Mouse (Mus musculus) ES-CJ7 (cell line): ENCODE results near the gene Kremen1.

Source experiments
- DNase-seq: peaks from one replicate; pipeline ENCODE4 v3.0.0; 2011; ENCODE audit warnings: low read depth, low spot score

Gene Kremen1

DNA sequence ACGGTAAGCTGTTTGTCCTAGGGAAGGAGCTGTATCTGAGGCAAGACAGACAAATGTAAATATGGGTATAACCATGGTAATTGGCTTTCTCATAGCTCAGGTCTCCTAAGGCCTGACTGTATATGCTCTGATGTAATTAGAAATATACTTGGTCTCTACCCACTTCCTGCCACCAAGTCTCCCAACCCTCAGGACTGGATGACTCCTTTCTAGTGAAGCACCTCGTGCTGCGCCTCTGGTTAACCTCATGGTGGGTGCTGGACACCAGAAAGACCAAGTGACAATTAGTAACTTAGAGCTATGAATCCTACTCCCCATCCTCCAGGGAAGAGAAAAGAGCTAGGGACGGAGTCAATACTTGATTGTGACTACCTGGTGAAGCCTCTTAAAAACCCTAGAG, 42.0 kb downstream of the Kremen1 start:
- no peak for DNase-seq

DNA sequence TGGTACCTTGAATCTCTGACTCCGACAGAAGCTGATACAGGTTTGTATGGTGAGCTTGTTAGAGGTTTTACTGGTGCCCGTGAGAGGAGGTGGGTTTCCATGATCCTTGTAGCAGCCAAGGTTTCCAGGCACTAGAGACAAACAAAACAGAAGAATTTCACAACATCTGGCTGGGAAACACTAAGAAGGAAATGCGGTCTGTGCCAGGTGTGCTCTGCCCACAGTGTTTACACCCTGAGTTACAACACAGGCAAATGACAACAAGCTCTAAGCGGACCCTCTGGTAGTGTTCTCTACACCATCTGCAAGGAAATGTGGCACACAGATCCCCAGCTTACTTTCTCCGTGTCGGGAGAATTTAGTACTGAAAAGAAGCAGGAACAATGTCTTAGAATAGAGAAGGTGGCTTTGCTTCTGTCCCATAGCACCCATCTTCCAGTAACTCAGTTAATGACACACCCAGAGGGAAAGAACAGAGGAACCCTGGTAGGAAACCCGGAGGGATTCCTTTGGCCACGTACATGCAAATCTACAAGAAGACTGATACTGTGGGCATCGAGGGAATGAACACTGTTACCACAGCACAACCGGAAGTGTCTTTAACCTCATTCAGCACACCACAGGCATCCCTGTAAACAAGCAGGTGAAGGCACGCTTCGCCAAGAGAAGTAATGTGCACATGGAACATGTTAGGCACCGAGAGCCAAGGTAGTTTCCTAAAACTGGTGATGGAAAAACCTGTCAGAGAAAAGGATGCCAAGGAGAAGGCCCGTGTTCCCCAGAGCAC, 45.8 kb downstream of the Kremen1 start:
- DNase-seq, result no peak

DNA sequence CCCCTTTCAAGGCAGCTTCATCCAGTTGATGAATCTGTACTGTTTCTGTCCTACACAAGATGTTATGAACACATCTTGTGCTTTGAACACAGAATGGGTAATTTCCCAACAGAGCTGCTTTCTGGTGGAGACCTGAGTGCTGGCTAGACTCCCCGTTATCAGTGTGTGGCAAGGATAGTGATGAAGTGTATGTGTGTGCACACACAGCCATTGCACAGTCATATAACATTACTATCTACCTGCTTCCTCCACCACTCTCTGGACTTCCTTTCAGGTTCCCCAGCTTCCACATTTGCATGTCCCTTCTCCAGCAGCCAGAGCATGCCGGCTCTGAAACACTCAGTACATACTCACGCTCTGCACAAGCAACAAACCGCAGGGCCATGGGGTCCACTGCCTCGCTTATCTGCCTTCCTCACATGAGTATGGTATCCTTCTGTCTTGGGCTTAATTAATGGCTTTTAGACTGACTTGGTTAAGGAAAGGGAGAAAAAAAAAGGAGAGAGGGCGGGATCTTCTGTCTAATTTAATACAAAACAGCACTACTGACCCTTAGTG, 46.8 kb downstream of the Kremen1 start:
- DNase-seq, result no peak

GRCm38 (mm10) chr11:5203054-5203453, 58.3 kb downstream of the Kremen1 start:
- no peak for DNase-seq

GRCm38 (mm10) chr11:5201799-5202680, 59.3 kb downstream of the Kremen1 start:
- no peak for DNase-seq

GRCm38 (mm10) chr11:5199879-5200278, 61.5 kb downstream of the Kremen1 start:
- no peak for DNase-seq

- no peak for DNase-seq
Observed at GRCm38 (mm10) chr11:5197068-5197467, 64.3 kb downstream of the Kremen1 start.

- no peak for DNase-seq
Observed at GRCm38 (mm10) chr11:5196583-5196982, 64.8 kb downstream of the Kremen1 start.

- no peak for DNase-seq
Observed at GRCm38 (mm10) chr11:5193576-5193881, 67.8 kb downstream of the Kremen1 start.

DNA sequence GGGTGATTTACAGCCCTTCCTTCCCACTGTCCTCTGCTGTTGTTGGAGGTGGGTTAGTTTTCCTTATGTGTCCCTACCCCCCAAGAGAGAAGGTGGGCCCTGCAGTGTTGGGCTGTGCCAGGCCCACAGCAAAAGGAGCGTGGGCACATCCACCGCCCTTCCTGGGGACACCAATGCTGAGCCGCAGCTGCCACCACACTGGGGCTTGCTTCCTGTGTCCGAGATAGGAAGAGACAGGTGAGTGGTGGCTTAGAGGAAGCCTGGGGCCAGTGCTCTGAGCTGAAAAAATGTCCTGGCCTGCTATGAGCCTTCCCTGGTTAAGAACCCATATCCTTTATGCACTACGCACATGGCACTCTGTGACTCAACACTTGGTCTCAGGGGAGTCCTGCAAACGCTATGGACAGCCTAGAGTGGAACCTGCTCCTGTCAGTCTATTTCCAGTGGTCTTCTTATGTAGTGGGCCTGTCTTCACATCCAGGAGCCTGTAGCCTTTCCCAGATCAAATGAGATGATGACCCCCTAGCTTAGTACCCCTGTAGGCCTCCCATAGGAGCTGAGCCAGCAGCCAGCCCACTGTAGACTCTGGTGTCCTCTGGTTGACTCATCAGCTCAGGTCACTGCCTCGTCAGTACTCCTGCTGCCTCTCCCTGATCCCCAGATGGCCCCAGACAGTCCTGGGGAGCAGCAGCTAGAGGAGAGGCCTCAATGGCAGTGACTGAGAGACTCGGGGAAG, 68.3 kb downstream of the Kremen1 start:
- DNase-seq, result no peak

DNA sequence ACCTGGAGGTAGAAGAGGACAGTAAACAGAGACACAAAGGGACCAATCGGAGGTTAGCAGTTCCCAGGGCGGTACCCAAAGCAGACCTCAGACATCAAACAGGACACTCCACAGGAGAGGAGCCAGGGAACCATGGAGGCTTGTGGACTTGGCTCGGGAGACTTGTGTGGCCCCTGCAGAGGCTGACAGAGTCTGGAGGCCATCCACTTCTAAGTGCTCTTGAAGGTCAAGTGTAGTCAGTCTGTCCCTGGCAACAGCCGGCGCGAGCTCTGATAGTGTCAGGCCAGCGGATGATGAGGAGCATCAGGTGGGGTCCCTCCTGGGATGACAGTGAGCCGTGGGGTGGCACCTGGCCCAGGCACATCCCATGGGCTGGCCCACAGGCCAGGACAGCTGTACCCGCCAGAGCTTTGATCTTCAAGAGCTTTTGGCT, 69.3 kb downstream of the Kremen1 start:
- DNase-seq, result no peak

- no peak for DNase-seq
Observed at GRCm38 (mm10) chr11:5189239-5189933, 72.0 kb downstream of the Kremen1 start.

GRCm38 (mm10) chr11:5188170-5188569, 73.2 kb downstream of the Kremen1 start:
- no peak for DNase-seq

DNA sequence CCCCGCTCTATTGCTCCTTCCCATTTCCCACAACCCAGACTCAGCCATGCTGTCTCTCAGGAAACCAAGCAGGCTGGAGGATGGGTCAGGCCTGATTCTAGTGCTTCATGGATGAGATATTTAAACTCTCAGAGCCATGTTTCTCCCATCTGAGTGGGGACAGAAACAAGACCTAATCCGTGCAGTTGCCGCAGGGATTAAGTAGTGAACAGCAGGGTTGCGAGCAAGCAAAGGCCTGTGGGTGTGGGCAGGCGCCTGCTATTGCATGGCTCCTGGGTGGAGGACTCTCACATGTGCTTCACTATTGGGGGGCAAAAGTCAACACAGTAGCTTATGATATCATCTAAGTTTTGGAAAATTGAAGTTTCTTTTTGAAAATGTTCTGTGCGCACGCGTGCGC, 76.5 kb downstream of the Kremen1 start:
- DNase-seq, result no peak

DNA sequence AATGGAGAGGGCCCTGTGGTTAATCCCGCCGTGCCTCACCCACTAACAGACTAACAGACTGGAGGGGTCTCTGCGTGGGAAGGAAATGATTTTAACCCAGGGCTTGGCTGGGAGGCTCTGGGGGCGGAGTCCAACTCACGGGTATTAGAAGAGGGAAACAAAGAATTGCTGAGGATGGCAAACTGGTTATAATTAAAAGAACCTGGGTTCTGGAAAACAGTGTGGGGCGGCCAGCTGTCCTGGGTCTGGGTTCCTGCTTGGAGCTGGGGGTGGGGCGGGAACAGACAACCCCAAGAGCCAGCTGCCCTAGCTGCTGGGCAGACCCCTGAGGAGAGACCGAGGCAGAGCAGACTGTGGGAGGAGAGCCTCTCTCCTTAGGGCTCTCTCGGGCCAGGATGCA, 77.1 kb downstream of the Kremen1 start:
- DNase-seq, result no peak

- no peak for DNase-seq
Observed at GRCm38 (mm10) chr11:5182870-5183269, 78.5 kb downstream of the Kremen1 start.

GRCm38 (mm10) chr11:5181850-5182404, 79.4 kb downstream of the Kremen1 start:
- peak; percentile 79 for DNase-seq

DNA sequence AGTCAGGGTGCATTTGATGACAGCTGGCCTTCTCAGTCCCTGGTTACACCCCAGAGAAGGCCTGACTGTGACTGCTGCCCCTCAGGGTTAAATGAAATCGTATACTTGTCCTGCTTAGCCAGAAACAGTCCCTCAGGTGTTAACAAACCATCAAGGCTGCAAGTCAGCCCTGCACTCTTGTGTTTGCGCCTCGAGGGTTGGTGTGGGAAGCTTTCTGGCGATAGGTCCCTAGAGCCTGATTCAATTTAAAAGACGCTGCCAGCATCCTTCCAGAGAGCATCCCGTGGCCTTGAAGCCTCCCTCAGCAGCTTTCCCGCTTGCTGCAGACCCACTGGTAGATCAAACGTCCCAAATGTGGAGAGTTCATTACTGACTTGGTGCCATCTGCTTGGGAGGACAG, 82.0 kb downstream of the Kremen1 start:
- no peak for DNase-seq

GRCm38 (mm10) chr11:5177171-5177570, 84.2 kb downstream of the Kremen1 start:
- no peak for DNase-seq

GRCm38 (mm10) chr11:5176685-5177084, 84.7 kb downstream of the Kremen1 start:
- DNase-seq, result no peak

GRCm38 (mm10) chr11:5175866-5176265, 85.5 kb downstream of the Kremen1 start:
- DNase-seq, result no peak
